Mouse (Mus musculus) embryonic facial prominence, embryonic 12.5 days (tissue): ENCODE results near the gene Camta1. TPM values are rescaled to one million over a fixed set of nuclear protein-coding genes. Genes with fewer than 3 reads are reported as not detected.

Source experiments
- ATAC-seq: fragments of 200-750 bp; cut with Nextera tagmentation; 2 replicates; pipeline ENCODE4 v1.8.0; 2017; ENCODE audit not compliant: insufficient number of reproducible peaks, insufficient read depth, low FRiP score, low TSS enrichment
- H3K27ac ChIP-seq: fragments of 300-500 bp; sonication (generic); 2 replicates; pipeline ENCODE4 v1.5.1; 2016; ENCODE audit warnings: mild to moderate bottlenecking
- H3K27me3 ChIP-seq: fragments of 300-500 bp; sonication (generic); 2 replicates; pipeline ENCODE4 v1.6.1; 2016; ENCODE audit warnings: mild to moderate bottlenecking, moderate library complexity
- H3K36me3 ChIP-seq: fragments of 300-500 bp; sonication (generic); 2 replicates; pipeline ENCODE4 v1.6.1; 2016; ENCODE audit warnings: mild to moderate bottlenecking
- H3K4me1 ChIP-seq: fragments of 300-500 bp; sonication (generic); 2 replicates; pipeline ENCODE4 v1.6.1; 2016
- H3K4me2 ChIP-seq: fragments of 300-500 bp; sonication (generic); replicated peaks from 2 replicates; pipeline ENCODE4 v1.6.1; 2016; ENCODE audit warnings: mild to moderate bottlenecking, moderate library complexity
- H3K4me3 ChIP-seq: fragments of 300-500 bp; sonication (generic); 2 replicates; pipeline ENCODE4 v1.5.1; 2016; ENCODE audit warnings: mild to moderate bottlenecking
- H3K9ac ChIP-seq: fragments of 300-500 bp; sonication (generic); 2 replicates; pipeline ENCODE4 v1.6.1; 2016; ENCODE audit warnings: mild to moderate bottlenecking, moderate library complexity
- H3K9me3 ChIP-seq: fragments of 300-500 bp; sonication (generic); 2 replicates; pipeline ENCODE4 v1.6.1; 2016; ENCODE audit warnings: mild to moderate bottlenecking, moderate library complexity
- WGBS: fragments of 180-500 bp; shearing (Covaris S2); methylation state at CpG from one replicate; pipeline ENCODE4 v1.1.7; 2016; 5-methylcytosine and 5-hydroxymethylcytosine counted together
- polyA plus RNA-seq: library from polyadenylated mRNA; unstranded; fragments of >200 nt; fragmentation: Nextera tagmentation; extraction: Ambion mirVana; gene quantifications from 2 replicates; pipeline ENCODE4 v1.2.1, GENCODE M21; 2016

Camta1 gene
- polyA plus RNA-seq, 1 experiment from 2014 or later: 115 TPM

- H3K27me3 ChIP-seq: no peaks in the 10 kb centered on the region
- H3K4me3 ChIP-seq: no peak overlapping the region
- H3K9ac ChIP-seq: no peak overlapping the region
- no peak overlapping the region for H3K27ac ChIP-seq
- H3K36me3 ChIP-seq: no peaks in the 10 kb centered on the region
- no peak overlapping the region for H3K4me2 ChIP-seq
- WGBS: 65% methylated on average over 4 of the region's 4 CpGs
- ATAC-seq: no peak
- peaks cover 3% of the 10 kb centered on the region; the same call in 1 of the 2 replicates for H3K4me1 ChIP-seq
- H3K9me3 ChIP-seq: no peaks in the 10 kb centered on the region
Measured at GRCm38 (mm10) chr4:151256622-151257021, 605.1 kb downstream of the Camta1 start.

GRCm38 (mm10) chr4:151250824-151251223, 610.9 kb downstream of the Camta1 start:
- Histone ChIP-seq H3K27ac (no peak overlapping the region), H3K9ac (no peak overlapping the region), H3K9me3 (no peaks in the 10 kb centered on the region), H3K4me1 (no peaks in the 10 kb centered on the region), H3K36me3 (no peaks in the 10 kb centered on the region), H3K4me2 (no peak overlapping the region), H3K27me3 (no peaks in the 10 kb centered on the region), H3K4me3 (no peak overlapping the region)
- WGBS: 86% methylated on average over 6 of the region's 6 CpGs
- ATAC-seq: no peak

GRCm38 (mm10) chr4:151245068-151245797, 616.4 kb downstream of the Camta1 start:
- no peaks in the 10 kb centered on the region for H3K4me1 ChIP-seq
- 0 out of 2 replicates have a peak, but pooled peaks have one; percentile 28 for ATAC-seq
- H3K36me3 ChIP-seq: no peaks in the 10 kb centered on the region
- H3K9ac ChIP-seq: no peak overlapping the region
- no peak overlapping the region for H3K4me2 ChIP-seq
- no peak overlapping the region for H3K27ac ChIP-seq
- H3K4me3 ChIP-seq: no peak overlapping the region
- H3K27me3 ChIP-seq: 0 out of 2 replicates have a peak, but pooled peaks cover 4% of the 10 kb centered on the region
- 68% methylated on average over 7 of the region's 7 CpGs for WGBS
- H3K9me3 ChIP-seq: peaks cover 4% of the 10 kb centered on the region

GRCm38 (mm10) chr4:151243445-151243844, 618.2 kb downstream of the Camta1 start:
- Histone ChIP-seq H3K4me3 (no peak overlapping the region), H3K9ac (no peak overlapping the region), H3K27ac (no peak overlapping the region), H3K27me3 (0 out of 2 replicates have a peak, but pooled peaks cover 4% of the 10 kb centered on the region), H3K4me2 (no peak overlapping the region), H3K4me1 (no peaks in the 10 kb centered on the region), H3K36me3 (no peaks in the 10 kb centered on the region), H3K9me3 (peaks cover 6% of the 10 kb centered on the region)
- no peak for ATAC-seq
- 62% methylated on average over 9 of the region's 9 CpGs for WGBS

GRCm38 (mm10) chr4:151242751-151243150, 618.9 kb downstream of the Camta1 start:
- ATAC-seq: no peak
- H3K27me3 ChIP-seq: 0 out of 2 replicates have a peak, but pooled peaks cover 4% of the 10 kb centered on the region
- H3K27ac ChIP-seq: no peak overlapping the region
- H3K4me3 ChIP-seq: no peak overlapping the region
- H3K9me3 ChIP-seq: peaks cover 6% of the 10 kb centered on the region
- no peak overlapping the region for H3K9ac ChIP-seq
- H3K4me2 ChIP-seq: no peak overlapping the region
- H3K4me1 ChIP-seq: no peaks in the 10 kb centered on the region
- H3K36me3 ChIP-seq: no peaks in the 10 kb centered on the region
- WGBS: 26% methylated on average over 12 of the region's 12 CpGs

GRCm38 (mm10) chr4:151240465-151240864, 621.2 kb downstream of the Camta1 start:
- Histone ChIP-seq H3K4me1 (no peaks in the 10 kb centered on the region), H3K9ac (no peak overlapping the region), H3K36me3 (no peaks in the 10 kb centered on the region), H3K27ac (no peak overlapping the region), H3K4me2 (no peak overlapping the region), H3K4me3 (no peak overlapping the region), H3K9me3 (peaks cover 6% of the 10 kb centered on the region), H3K27me3 (0 out of 2 replicates have a peak, but pooled peaks cover 4% of the 10 kb centered on the region)
- no peak for ATAC-seq
- 78% methylated on average over 5 of the region's 5 CpGs for WGBS

GRCm38 (mm10) chr4:151238970-151239684, 622.5 kb downstream of the Camta1 start:
- no peak for ATAC-seq
- Histone ChIP-seq H3K27me3 (0 out of 2 replicates have a peak, but pooled peaks cover 4% of the 10 kb centered on the region), H3K4me3 (no peak overlapping the region), H3K36me3 (no peaks in the 10 kb centered on the region), H3K9me3 (peaks cover 6% of the 10 kb centered on the region), H3K9ac (no peak overlapping the region), H3K4me1 (no peaks in the 10 kb centered on the region), H3K27ac (no peak overlapping the region), H3K4me2 (no peak overlapping the region)
- 82% methylated on average over 19 of the region's 19 CpGs for WGBS

- no peak for ATAC-seq
- H3K4me2 ChIP-seq: no peak overlapping the region
- H3K9ac ChIP-seq: no peak overlapping the region
- no peaks in the 10 kb centered on the region for H3K36me3 ChIP-seq
- 0 out of 2 replicates have a peak, but pooled peaks cover 4% of the 10 kb centered on the region for H3K27me3 ChIP-seq
- H3K4me1 ChIP-seq: no peaks in the 10 kb centered on the region
- no peak overlapping the region for H3K4me3 ChIP-seq
- no peak overlapping the region for H3K27ac ChIP-seq
- WGBS: 60% methylated on average over 3 of the region's 3 CpGs
- H3K9me3 ChIP-seq: peaks cover 6% of the 10 kb centered on the region
Measured at GRCm38 (mm10) chr4:151237501-151237900, 624.2 kb downstream of the Camta1 start.

- H3K27ac ChIP-seq: no peak overlapping the region
- no peak overlapping the region for H3K9ac ChIP-seq
- no peaks in the 10 kb centered on the region for H3K27me3 ChIP-seq
- H3K36me3 ChIP-seq: no peaks in the 10 kb centered on the region
- no peaks in the 10 kb centered on the region for H3K9me3 ChIP-seq
- ATAC-seq: no peak
- H3K4me3 ChIP-seq: no peak overlapping the region
- H3K4me1 ChIP-seq: no peaks in the 10 kb centered on the region
- no peak overlapping the region for H3K4me2 ChIP-seq
- WGBS: 81% methylated on average over 4 of the region's 4 CpGs
Measured at GRCm38 (mm10) chr4:151234981-151235380, 626.7 kb downstream of the Camta1 start.

- WGBS: 66% methylated on average over 3 of the region's 3 CpGs
- Histone ChIP-seq H3K36me3 (no peaks in the 10 kb centered on the region), H3K4me2 (no peak overlapping the region), H3K9me3 (no peaks in the 10 kb centered on the region), H3K4me3 (no peak overlapping the region), H3K27ac (no peak overlapping the region), H3K9ac (no peak overlapping the region), H3K4me1 (no peaks in the 10 kb centered on the region), H3K27me3 (no peaks in the 10 kb centered on the region)
- ATAC-seq: no peak
Measured at GRCm38 (mm10) chr4:151232028-151232427, 629.6 kb downstream of the Camta1 start.

GRCm38 (mm10) chr4:151229073-151229472, 632.6 kb downstream of the Camta1 start:
- ATAC-seq: no peak
- no peak overlapping the region for H3K4me3 ChIP-seq
- H3K9me3 ChIP-seq: no peaks in the 10 kb centered on the region
- no peaks in the 10 kb centered on the region for H3K27me3 ChIP-seq
- H3K4me1 ChIP-seq: no peaks in the 10 kb centered on the region
- no peaks in the 10 kb centered on the region for H3K36me3 ChIP-seq
- H3K27ac ChIP-seq: no peak overlapping the region
- WGBS: 53% methylated on average over 6 of the region's 6 CpGs
- H3K4me2 ChIP-seq: no peak overlapping the region
- no peak overlapping the region for H3K9ac ChIP-seq

GRCm38 (mm10) chr4:151226496-151226895, 635.2 kb downstream of the Camta1 start:
- WGBS: 50% methylated on average over 9 of the region's 9 CpGs
- no peak for ATAC-seq

More at GRCm38 (mm10) chr4:151226496-151226895, 635.2 kb downstream of the Camta1 start:
- Histone ChIP-seq H3K4me2 (no peak overlapping the region), H3K9me3 (no peaks in the 10 kb centered on the region), H3K4me3 (no peak overlapping the region), H3K9ac (no peak overlapping the region), H3K36me3 (no peaks in the 10 kb centered on the region), H3K27ac (no peak overlapping the region), H3K4me1 (no peaks in the 10 kb centered on the region), H3K27me3 (no peaks in the 10 kb centered on the region)
